Mouse (Mus musculus): ENCODE results near the gene Cacna1d.

Gene Cacna1d

DNA sequence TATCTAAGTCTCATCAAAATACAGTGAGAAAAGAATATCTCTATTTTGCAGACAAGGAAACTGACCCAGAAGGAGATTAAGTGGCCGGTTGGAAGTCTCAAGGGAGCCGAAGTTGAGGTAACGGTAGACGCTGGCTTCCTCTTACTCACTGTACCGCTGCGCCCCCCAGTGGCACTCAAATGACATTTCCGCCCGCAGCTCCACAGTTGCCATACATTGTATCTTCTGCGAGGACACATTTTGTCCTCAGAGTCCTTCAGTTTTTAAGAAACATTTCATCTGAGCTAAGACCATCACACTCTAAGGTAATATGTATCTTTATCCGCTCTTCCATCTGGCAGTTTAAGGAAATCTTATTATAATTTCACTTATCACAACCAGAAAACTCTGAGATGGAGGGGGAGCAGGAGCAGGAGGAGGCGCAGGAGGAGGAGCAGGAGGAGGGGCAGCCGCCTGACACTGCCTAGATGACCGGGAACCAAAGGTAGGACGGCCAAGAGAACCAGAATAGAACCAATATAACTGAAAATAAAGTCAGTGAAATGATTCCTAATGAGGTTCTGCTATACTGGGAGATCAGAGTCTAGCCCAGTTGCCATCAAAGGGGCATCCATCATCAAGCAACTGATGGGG is 31.2 kb downstream of the Cacna1d start:
- intact Hi-C loops (cut with DNase I), result loop anchor here (2.0 kb wide), 1 partner anchor 323 kb away; no protein-coding TSS in a partner anchor

DNA sequence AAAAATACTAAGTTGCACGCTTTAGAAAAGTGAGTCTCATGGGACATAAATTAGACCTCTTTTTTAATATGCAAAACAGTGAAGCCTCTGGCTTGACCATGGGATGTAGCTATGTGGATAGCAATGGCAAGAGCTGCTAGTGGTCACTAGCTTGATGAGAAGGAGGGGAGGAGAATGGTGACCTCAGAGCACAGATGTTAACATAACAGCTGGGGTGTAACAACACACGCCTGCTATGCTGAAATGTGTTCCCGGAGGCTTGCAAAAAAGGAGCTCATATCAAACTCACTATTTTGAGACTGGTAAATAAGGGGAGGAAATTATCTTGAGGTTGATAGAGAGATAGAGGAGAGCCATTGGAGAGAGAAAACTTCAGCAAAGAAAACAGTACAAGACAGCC is 32.4 kb downstream of the Cacna1d start:
- intact Hi-C loops (cut with DNase I), result loop anchor here (2.0 kb wide), 1 partner anchor 322 kb away; no protein-coding TSS in a partner anchor

DNA sequence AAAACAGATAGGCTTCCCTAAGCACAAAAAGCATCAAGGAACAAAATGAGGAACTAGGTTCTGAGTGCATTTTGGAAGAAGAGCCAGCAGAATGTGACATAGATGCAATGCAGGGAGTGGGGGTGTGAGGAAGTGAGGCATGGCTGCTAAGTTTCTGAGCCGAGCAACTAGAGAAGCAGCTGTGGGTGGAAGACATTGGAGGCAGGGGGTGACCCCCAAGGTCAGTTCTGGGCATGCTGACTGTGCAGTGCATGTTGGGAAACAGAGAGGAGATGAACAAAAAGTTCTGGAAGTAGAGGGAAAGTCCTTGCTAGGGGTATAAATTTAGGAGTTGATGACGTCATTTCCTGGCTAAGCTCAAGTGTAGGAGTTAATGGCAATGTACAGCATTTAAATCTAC is 33.4 kb downstream of the Cacna1d start:
- intact Hi-C loops (cut with DNase I), result loop anchor here (2.0 kb wide), 1 partner anchor 321 kb away; no protein-coding TSS in a partner anchor

DNA sequence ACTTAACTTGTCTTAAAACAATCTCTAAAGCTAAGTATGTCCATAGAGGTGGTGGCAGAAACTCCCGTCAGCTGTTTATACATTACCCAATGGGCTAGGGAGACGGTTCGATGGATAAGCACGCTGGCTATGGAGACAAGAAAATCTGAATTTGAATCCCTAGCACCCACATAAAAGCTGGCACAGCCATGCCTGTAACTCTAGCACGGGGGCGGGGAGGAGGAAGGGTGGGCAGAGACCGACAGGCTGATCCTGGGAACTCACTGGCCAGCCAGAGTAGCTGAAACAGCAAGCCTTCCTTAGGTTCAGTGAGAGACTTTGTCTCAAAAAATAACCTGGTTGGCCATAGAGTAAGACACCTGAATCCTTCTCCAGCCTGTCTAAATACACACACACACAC is 33.8 kb downstream of the Cacna1d start:
- intact Hi-C loops (cut with DNase I), result no loop called here

DNA sequence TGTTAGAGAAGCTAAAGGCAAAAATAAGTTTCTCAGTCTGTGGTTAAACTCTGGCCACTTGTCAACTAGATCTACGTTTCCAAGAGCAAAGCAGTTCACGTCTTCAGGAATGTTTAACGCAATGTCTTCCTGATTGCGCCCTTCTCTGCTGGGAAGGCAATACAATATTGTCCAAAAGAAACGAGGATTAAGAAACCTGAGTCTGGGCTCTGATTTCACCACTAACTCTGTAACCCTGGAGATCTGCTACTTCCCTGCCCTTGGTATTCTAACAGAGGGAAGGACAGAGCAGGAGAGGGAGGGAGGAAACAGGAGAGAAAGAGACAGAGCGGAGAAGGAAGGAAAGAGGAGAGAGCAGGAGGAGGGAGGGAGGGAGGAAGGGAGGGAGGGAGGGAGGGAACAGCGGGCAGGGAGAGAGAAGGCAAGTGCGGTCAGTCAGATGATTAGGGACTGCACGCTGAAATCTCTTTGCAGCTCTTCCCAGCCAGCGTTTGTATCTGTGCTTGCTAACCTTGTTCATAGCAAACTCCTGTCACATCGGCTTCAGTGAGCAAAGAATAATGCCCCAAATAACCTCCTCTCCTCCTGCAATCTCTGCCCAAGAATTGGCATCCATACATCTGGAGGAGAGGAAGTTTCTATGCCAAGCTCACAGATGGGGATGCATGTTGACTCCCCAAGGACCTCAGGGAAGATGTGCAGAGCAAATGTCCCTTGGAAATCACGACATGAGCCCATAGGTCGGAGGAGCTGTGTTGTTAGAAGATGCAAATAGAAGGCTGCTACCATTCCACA is 35.3 kb downstream of the Cacna1d start:
- intact Hi-C loops (cut with DNase I), result no loop called here

DNA sequence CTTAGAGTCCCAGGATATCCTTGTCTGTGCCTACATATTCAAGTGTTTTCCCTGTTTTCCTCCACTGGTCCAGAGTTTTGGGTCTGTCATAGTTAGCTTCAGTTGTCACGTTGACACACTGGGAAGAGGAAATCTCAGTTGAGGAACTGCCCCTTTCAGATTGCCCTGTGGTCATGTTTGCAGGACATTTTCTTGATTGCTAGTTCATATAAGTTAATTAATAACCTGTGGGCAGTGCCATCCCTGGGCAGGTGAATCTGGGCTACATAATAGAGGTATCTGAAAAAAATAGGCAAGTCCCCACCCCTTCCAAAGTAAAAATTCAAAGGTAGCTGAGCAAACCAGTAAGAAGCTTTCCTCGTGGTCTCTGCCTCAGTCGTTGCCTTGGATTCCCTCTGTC is 51.3 kb downstream of the Cacna1d start:
- intact Hi-C loops (cut with DNase I), result no loop called here

DNA sequence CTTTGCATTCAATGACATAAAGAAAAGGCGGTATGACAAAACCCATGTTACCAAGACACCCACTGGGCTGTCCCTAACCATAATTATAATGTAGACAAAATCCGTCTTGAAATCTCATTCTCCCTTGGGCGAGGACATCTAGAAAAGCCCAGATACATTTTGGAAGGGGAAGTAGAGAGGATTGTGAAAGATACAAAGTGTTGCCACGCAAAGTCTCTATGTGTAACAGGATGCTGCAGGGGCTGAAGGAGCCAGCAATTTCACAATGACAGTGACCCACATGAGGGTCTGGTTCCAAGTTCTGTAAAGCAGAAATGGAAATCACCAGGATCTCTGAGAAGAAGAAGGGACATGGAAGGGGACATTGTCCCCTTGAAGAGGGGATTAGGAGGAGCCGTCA is 55.9 kb downstream of the Cacna1d start:
- intact Hi-C loops (cut with DNase I), result no loop called here

DNA sequence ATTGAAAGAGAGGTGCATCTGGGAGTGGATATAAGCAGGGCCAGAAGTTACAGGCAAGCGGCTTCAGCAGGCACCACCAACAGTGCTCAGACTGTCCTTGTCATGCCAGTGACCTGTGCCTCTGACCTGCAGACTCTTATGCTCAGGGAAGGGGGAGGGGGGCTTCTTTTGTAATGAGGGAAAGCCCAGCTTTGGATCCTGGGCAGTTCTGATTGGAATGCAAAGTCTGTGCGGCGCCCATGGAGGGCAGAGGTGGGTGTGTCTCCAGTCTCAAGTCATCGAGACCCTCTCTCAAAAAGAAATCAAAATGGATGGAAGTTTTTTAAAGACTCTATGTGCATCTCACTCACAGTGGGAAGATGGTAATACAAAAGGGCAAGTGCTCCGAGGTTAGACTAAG is 60.8 kb downstream of the Cacna1d start:
- intact Hi-C loops (cut with DNase I), result no loop called here

DNA sequence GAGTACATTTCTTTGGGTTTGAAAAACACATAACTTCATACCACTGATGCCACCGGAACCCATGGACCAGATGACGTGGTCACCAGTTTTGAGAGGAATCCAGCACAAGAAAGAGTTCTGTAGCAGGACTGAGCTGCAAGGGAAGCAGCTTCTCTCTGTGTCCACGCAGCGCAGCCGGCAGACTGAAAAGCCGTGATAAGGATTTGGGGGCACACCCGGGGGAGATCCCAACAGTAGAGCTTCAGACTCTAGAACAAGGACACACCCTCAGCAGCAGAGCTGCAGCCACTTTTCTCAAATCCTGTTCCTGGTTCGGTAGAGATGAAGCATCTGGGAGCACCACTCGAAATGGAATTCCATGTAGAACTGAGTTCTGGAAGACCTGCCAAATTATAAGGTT is 61.2 kb downstream of the Cacna1d start:
- intact Hi-C loops (cut with DNase I), result no loop called here

DNA sequence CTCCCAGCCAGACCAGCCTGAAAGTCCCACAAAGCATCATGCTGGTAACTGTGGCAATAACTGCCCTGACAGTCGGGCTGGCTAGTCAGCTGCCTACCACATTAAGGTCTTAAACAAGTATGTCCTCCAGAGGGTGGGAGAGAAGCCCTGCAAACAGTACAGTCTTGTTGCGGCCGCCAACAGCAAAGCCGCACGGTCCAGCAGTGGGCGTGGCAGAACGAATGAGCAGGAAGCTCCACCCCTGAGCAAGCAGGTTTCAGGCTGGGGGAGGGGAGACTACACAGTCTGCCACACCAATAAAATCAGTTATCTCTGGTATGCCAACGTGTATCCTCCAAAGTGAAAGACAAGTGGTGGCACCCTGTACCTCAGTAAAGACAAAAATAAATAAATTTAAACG is 61.6 kb downstream of the Cacna1d start:
- intact Hi-C loops (cut with DNase I), result no loop called here

DNA sequence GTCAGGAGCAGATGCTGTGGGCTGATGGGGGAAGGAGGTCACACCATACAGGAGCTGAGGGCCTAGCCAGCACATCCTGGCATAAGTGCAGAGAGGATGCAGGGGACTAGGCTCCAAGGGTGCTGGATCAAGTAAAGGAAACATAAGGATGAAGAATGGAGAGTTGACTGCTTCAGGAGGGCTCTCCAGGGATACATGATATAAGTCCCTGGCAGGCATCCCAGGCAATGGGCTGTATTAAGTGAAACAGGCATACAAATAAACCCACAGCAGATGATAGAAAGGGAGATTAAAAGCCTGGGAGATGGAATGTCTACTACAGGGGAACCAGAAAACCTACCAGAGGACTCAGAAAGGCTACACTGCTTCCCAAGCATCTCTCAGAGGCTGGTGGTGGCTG is 62.5 kb downstream of the Cacna1d start:
- intact Hi-C loops (cut with DNase I), result no loop called here

DNA sequence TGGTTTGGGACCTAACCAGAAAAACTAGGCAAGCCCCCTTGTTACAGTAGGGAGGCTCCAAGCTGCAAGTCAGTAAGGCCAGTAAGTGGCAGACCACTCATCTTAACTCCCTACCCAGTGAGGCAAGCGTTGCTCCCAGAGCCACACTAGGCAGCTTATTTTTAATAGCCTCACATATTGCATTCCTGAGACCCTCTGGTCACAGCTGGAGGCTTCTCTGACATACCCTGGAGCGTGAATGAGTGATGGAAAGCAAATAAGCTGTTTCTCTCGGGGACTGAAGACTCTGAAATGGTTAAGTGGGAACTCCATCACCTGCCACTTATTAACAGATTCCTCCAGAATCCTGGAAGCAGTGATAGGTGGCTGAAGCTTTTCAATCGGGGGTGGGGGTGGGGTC is 65.4 kb downstream of the Cacna1d start:
- intact Hi-C loops (cut with DNase I), result no loop called here

DNA sequence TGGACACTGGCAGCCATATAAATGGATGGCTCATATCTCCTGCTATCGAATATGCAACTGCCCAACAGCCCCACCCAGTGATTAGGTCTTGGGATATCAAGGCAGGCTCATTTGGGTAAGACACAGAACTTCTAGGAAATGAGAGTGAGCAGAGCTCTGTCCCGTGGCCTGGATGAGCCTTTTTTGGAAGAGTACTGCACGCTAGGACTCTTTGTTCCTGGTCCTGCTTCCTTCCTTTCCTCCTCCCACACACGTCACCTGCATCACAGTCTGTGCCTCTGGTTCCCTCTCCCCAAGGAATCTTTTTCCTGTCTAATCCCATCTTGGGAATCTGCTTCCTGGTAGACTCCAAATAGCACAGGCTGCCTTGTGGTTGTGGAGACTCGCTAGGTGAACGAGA is 66.1 kb downstream of the Cacna1d start:
- intact Hi-C loops (cut with DNase I), result no loop called here

DNA sequence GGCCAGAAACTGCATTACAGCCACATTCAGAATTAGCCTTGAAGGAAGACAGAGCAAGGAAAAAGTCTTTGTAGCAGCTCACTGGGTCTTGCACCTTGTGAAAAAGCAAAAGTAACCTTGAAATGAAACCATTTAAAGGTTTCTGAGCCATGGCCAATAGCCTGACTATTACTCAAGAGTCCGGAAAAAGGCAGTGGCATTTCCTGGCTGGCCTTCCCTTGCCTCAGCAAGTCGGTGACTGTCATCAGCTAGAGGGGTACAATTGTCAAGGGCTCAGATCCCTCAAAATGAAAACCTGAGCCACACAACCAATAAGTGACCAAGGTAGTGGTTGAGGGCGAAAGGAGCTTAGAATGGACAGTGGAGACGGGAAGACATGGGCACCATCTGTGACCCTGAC is 66.6 kb downstream of the Cacna1d start:
- intact Hi-C loops (cut with DNase I), result no loop called here

DNA sequence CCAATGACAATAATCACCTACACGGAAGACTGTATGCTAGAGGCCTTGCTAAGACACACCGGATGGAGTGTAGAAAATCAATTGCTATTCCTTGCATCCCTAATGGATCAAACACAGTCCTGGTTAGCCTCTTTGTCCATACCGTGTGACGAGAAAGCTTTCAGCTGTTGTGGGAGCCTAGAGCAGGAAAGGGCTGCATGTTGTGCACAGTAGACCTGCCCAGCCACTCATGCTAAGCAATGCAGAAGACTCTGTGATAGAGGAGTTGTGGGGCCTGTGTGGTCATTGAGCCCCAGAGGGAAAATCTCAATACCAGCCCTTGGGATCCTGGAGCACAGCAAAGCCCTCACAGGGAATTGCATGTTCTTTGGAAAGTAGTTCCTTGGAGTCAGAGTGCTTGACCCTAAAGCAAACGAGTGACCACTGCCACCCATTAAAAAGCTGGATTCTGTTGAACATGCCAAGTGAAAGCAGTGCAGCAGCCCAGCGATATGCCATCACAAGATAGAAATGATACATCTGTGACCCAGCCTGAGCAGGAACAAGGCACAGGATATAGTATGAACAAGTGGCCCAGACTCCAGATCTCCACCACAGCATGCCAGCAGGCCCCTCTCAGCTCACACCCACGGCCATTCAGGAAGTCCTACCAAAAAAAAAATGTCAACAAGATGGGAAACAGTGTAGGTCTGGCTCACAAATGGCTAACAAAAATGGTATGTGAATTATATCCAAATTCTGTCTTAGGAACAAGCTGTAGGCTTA is 68.7 kb downstream of the Cacna1d start:
- intact Hi-C loops (cut with DNase I), result no loop called here

DNA sequence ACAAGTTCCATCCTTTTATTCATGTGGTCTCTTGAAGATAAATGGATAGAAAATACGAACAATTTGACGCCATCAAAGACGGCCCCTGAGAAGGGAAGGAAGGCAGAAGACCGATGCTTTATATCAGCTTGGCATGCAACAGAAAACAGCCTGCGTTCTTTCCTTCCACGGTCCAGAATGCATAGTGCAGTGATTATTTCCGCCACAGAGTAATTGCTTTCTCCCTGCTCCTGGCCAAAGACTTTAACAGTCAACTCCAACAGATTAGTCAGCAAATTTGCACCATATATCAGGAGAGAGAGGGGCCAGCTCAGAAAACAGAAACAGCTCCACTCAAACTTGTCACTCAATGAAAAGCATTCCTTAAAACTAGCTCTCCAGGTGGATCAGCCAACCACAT is 71.8 kb downstream of the Cacna1d start:
- intact Hi-C loops (cut with DNase I), result no loop called here

DNA sequence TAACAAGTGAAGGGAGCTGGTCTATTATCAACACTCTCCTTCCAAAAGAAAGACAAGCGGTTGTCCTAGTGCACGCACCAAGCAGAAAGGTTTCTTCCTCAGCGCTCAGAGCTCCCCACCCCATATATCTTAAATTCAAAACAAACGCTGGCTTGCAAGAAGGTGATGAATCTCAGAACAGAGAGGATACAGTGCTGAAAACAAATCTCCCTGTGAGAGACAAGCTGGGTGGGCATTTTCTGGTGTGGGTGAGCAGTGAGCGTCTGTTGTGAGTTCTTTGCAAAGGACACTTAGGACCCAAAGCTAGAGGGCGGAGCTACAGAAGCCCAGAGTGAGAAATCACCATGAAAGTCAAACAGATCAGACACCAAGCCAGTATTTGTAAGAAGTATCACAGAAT is 72.2 kb downstream of the Cacna1d start:
- intact Hi-C loops (cut with DNase I), result no loop called here

DNA sequence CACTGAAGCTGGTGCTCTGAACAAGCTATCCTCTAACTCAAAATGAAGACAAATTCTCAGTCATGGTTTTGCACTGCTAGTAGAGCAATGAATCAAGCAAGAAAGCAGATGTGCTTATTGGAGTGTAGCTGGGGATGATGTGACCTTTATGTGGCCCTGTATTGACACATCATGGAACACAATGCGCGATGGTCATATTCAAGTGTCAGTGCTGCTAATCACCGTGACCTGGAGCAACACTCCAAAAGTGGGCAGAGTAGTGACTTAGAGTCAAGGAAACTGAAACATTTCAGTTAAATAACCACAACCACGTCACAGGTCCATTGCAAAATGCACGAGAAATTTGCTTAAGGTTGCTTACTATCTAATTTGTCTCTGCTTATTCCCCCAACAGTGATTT is 75.4 kb downstream of the Cacna1d start:
- intact Hi-C loops (cut with DNase I), result no loop called here

DNA sequence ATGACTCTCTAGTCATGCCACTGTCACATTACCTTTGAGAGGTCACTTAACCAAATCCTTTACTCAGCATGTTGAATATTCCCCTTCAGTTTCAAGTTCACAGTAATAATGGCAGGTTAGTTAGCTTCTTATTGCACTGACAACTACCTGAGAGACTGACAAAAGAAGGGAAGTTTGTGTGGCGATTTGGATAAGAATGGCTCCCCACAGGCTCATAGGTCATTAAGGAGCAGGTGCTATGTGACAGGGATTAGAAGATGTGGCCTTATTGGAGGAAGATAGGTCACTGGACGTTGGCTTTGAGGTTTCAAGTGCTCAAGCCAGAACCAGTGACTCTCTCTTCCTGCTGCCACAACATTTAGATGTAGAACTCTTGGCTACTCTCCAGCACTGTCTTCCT is 77.1 kb downstream of the Cacna1d start:
- intact Hi-C loops (cut with DNase I), result no loop called here

DNA sequence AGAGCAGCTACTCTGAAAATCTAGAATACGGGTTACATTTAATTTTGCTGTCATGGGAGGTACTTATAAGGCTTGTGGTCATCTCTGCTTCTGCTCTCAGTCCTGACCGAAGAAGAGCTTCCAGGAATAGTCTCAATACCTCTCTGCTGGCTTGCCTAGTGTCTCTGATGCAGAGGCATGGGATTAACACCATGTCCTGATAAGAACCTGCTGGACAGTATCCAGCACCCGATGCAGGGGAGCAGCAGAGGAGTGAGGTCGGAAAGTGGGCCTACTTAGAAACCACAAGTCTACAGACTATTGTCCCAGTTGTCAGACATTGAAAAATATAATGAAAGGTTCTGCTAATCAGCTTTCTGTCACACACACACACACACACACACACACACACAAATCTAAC is 81.9 kb downstream of the Cacna1d start:
- intact Hi-C loops (cut with DNase I), result no loop called here

DNA sequence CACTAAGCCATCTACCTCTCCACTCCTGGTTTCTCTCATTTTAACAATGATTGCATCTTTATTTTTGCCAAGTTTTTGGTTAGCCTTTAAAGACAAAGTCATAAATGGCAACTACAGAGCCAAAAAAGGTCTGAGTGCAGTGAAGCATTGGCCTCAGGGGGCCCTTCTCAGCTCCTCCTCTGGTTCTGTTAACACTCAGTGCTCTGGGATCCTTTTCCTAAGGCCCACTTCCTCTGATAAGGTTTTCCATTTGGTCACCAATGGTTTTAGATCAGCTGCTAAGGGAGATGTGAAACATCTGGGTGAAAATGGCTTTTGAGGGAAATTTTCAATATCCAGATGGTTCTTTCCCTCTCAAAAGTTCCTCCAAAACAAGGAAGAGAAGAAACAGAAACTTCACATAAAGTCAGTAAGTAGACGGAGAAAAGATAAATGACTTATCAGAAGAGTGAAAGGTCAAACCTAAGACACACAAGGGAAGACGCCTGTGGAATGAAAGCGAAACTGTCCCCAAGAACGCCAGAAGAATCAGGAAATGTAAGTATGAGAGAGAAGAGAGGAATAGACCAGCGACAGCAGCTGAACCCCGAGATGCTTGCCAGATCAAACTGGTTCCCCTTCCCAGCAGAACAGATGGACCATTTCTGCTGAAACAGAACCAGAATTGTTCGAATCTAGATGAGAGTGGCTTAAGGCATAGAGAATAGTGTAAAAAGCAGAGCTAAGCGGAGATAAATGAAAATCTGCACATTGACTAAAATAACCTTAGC is 85.6 kb downstream of the Cacna1d start:
- intact Hi-C loops (cut with DNase I), result no loop called here

DNA sequence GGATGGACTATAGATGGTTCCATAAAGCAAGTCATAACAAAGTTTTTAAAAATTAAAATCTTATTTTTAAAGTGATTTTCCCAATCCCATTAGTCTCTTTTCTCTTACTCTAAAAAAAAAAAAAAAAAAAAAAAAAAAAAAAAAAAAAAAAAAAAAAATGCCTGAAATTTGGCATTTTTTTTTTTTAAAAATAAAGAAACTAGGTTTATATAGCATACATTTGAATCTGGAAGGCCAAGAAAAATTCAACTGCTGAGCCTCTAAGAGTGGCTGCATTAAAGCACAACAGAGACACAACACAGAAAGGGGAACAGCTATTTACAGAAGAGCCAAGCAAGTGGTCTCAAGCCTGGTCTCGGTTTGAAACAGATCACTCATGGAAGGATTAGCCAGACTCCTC is 112.9 kb downstream of the Cacna1d start:
- intact Hi-C loops (cut with DNase I), result no loop called here

All from adrenal gland (tissue).